8 mouse cellular contexts compared by ENCODE assay signal in the genomic region with DNA sequence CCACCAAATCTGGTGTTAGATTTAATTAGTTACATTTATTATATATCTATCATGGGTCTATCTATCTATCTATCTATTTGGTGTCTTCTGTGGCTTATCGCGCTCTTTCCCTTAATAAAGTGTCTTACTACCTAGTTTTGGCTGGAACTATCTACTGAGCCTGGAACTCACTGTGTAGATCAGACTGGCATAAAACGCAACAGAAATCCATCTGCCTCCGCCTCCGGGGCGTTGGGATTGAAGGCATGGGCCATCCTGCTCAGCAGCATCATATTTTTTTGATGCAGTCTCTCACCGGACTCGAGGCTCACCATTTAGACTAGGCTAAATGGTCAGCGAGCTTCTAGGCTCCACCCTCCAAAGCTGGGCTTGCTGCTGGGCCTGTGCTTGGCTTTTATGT. TPM values are rescaled to one million over a fixed set of nuclear protein-coding genes. Genes with fewer than 3 reads are reported as not detected.
A peak's percentile ranks its signal among the peaks of the same experiment; 100 is the strongest.
DNase-seq lines count a peak whose midpoint lies in the region; ATAC-seq and TF ChIP-seq lines count a peak whose summit lies in the region.

No protein-coding gene starts in this region.

- no peak for TF ChIP-seq CTCF in E14TG2a.4 (conservative IDR thresholded peaks at IDR 0.05; ENCODE audit: low read length)

- no peak overlapping the region for H3K27ac ChIP-seq in forebrain, embryonic 13.5 days
- H3K27ac ChIP-seq in liver, embryonic 13.5 days = peak overlapping the region; percentile 96

- WGBS in forebrain, embryonic 13.5 days = 73% methylated on average over 9 of the region's 9 CpGs
- WGBS in liver, embryonic 13.5 days (ENCODE audit: insufficient replicate concordance) = 66% methylated on average over 9 of the region's 9 CpGs

- H3K9me3 ChIP-seq in E14TG2a.4 (ENCODE audit: low read length) = peaks cover 4% of the 10 kb centered on the region; the same call in 1 of the 2 replicates
- H3K9me3 ChIP-seq in forebrain, embryonic 13.5 days (replicated peaks) = no peaks in the 10 kb centered on the region
- H3K9me3 ChIP-seq in liver, embryonic 13.5 days (replicated peaks) = no peaks in the 10 kb centered on the region

- peak; percentile 90 for DNase-seq in heart, adult 11 months
- DNase-seq in heart, adult 9 months (ENCODE audit: low spot score in 2 of 2) = no peak
- DNase-seq in liver, embryonic 13.5 days = no peak
- no peak for DNase-seq in right cerebral cortex, postnatal 14 days
- DNase-seq in left cerebral cortex, adult 11 months (ENCODE audit: low spot score) = no peak
- DNase-seq in frontal cortex, postnatal 25 days (ENCODE audit: low spot score in 2 of 2) = no peak

- peaks cover 30% of the 10 kb centered on the region for H3K36me3 ChIP-seq in E14TG2a.4 (ENCODE audit: insufficient read depth, low read length)
- peaks cover 25% of the 10 kb centered on the region for H3K36me3 ChIP-seq in forebrain, embryonic 13.5 days (ENCODE audit: poor library complexity, severe bottlenecking)
- peaks cover 31% of the 10 kb centered on the region for H3K36me3 ChIP-seq in liver, embryonic 13.5 days

- peaks cover 31% of the 10 kb centered on the region for H3K4me1 ChIP-seq in E14TG2a.4 (replicated peaks; ENCODE audit: low read depth, low read length)
- H3K4me1 ChIP-seq in forebrain, embryonic 13.5 days = peaks cover 20% of the 10 kb centered on the region
- H3K4me1 ChIP-seq in liver, embryonic 13.5 days (replicated peaks) = peaks cover 48% of the 10 kb centered on the region

- H3K27me3 ChIP-seq in E14TG2a.4 (ENCODE audit: insufficient read depth, low read length) = no peaks in the 10 kb centered on the region
- no peaks in the 10 kb centered on the region for H3K27me3 ChIP-seq in forebrain, embryonic 13.5 days
- H3K27me3 ChIP-seq in liver, embryonic 13.5 days = no peaks in the 10 kb centered on the region

- peak overlapping the region; percentile 96 for H3K9ac ChIP-seq in forebrain, embryonic 13.5 days
- H3K9ac ChIP-seq in liver, embryonic 13.5 days = peak overlapping the region; percentile 98

- H3K4me3 ChIP-seq in E14TG2a.4 (replicated peaks; ENCODE audit: low read length) = peak overlapping the region; percentile 99
- H3K4me3 ChIP-seq in forebrain, embryonic 13.5 days = peak overlapping the region; percentile 92
- peak overlapping the region; percentile 84 for H3K4me3 ChIP-seq in liver, embryonic 13.5 days (replicated peaks)

- H3K4me2 ChIP-seq in forebrain, embryonic 13.5 days = peak overlapping the region; percentile 94
- H3K4me2 ChIP-seq in liver, embryonic 13.5 days = peak overlapping the region; percentile 91

- ATAC-seq in forebrain, embryonic 13.5 days = no peak
- no peak for ATAC-seq in liver, embryonic 13.5 days (ENCODE audit: low read depth)

RNA-seq across cellular contexts. Expression of gene Pithd1, which starts 0.7 kb away (rescaled TPM):
- 50.9 and 53.6 TPM in 2 replicates for polyA plus RNA-seq in forebrain, embryonic 13.5 days (2015; fragmentation: Nextera tagmentation; extraction: Ambion mirVana)
- 99.8 and 111 TPM in 2 replicates for polyA plus RNA-seq in liver, embryonic 13.5 days (2015; fragmentation: Nextera tagmentation; extraction: Ambion mirVana)

RNA-seq across cellular contexts. Expression of gene Lypla2, which starts 15.3 kb away (rescaled TPM):
- polyA plus RNA-seq in forebrain, embryonic 13.5 days (2015; fragmentation: Nextera tagmentation; extraction: Ambion mirVana) = 163 and 173 TPM in 2 replicates
- polyA plus RNA-seq in liver, embryonic 13.5 days (2015; fragmentation: Nextera tagmentation; extraction: Ambion mirVana) = 48.9 and 49.7 TPM in 2 replicates

RNA-seq across cellular contexts. Expression of gene Gale, which starts 24.2 kb away (rescaled TPM):
- polyA plus RNA-seq in forebrain, embryonic 13.5 days (2015; fragmentation: Nextera tagmentation; extraction: Ambion mirVana) = 28.7 and 33.6 TPM in 2 replicates
- polyA plus RNA-seq in liver, embryonic 13.5 days (2015; fragmentation: Nextera tagmentation; extraction: Ambion mirVana) = 35.6 and 35.7 TPM in 2 replicates

RNA-seq across cellular contexts. Expression of gene Eloa, which starts 33.8 kb away (rescaled TPM):
- polyA plus RNA-seq in forebrain, embryonic 13.5 days (2015; fragmentation: Nextera tagmentation; extraction: Ambion mirVana) = 29.1 and 30.9 TPM in 2 replicates
- polyA plus RNA-seq in liver, embryonic 13.5 days (2015; fragmentation: Nextera tagmentation; extraction: Ambion mirVana) = 27.7 and 35.1 TPM in 2 replicates

RNA-seq across cellular contexts. Expression of gene Hmgcl, which starts 41.5 kb away (rescaled TPM):
- polyA plus RNA-seq in forebrain, embryonic 13.5 days (2015; fragmentation: Nextera tagmentation; extraction: Ambion mirVana) = 56.2 and 57.1 TPM in 2 replicates
- polyA plus RNA-seq in liver, embryonic 13.5 days (2015; fragmentation: Nextera tagmentation; extraction: Ambion mirVana) = 71.9 and 73.5 TPM in 2 replicates
